Mouse (Mus musculus) G1E-ER4 (cell line): ENCODE measurements around the gene Slc4a1. TPM values are rescaled to one million over a fixed set of nuclear protein-coding genes. Genes with fewer than 3 reads are reported as not detected.

Source experiments
- GATA1 ChIP-seq: IDR thresholded peaks from one replicate; pipeline ENCODE4 v1.8.0; 2012; ENCODE audit warnings: low read length, inconsistent platforms
- polyA plus RNA-seq: library from polyadenylated mRNA; stranded (reverse); fragments of >175 nt; gene quantifications from 2 replicates; pipeline ENCODE4 v1.2.3, GENCODE M21; 2012

The Slc4a1 gene
- polyA plus RNA-seq, 1 experiment, result 7.0 TPM

- peak; percentile 78 for TF ChIP-seq GATA1
Measured at GRCm38 (mm10) chr11:102368347-102368746, 2.3 kb upstream of the Slc4a1 start.

- no peak for TF ChIP-seq GATA1
Measured at GRCm38 (mm10) chr11:102367504-102368280, 1.7 kb upstream of the Slc4a1 start.

GRCm38 (mm10) chr11:102365699-102366098 lies 304 bp downstream of the Slc4a1 start:
- no peak for TF ChIP-seq GATA1

DNA sequence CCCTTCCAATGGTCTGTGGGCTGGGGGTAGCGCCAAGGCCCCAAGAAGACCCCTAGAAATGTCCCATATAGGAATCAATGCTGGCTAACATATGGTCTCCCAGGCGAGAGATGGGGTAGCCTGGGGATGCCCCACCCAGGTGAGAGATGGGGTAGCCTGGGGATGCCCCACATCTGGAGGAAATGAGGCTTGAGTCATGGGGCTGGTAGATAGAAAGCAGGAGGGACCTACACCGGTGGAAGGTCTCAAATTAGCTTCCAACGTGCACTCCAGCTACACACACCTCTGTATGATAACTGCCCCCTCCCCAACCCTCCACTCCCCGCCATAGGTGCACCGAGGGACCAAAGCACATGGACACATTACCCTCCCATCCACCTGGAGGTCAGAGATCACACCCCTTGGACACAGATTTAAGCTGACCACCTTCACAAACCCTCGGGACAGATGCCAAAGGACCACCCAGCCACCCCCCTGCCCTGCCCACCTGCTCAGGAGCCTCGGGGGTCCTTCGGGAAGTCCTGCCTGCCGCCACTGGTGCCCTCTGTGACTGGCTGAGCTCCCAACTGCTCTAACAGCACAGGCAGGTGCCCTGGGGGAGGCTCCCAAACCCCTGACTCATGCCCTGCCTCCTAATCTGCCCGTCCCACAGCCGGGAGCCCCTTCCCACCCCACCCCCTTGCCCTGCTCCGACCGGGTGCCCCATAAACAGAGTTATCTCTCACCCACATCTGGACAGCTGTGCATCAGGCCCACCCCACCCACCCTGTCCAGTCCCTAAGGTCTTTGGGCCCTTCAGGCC lies 1.2 kb downstream of the Slc4a1 start:
- TF ChIP-seq GATA1, result no peak

DNA sequence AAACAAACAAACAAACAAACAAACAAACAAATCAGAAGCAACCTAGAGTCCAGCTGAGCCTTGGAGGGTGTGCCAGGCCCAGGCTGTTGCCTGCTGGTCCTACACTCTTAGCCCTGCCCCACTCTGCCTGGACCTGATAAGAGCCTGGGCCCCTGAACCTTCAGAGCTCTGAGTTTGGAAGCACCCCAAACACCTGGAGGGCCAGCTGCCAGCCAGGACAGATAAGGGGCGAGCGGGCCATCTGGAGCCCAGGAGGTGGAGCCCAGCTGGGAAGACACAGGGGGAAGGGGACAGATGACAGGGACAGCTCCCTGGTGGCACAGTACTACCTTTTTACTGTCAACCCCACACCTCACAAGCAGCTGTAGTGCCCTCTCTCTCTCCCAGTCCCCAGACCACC lies 2.4 kb downstream of the Slc4a1 start:
- TF ChIP-seq GATA1, result no peak

GRCm38 (mm10) chr11:102361776-102362495 lies 4.1 kb downstream of the Slc4a1 start:
- TF ChIP-seq GATA1, result no peak

DNA sequence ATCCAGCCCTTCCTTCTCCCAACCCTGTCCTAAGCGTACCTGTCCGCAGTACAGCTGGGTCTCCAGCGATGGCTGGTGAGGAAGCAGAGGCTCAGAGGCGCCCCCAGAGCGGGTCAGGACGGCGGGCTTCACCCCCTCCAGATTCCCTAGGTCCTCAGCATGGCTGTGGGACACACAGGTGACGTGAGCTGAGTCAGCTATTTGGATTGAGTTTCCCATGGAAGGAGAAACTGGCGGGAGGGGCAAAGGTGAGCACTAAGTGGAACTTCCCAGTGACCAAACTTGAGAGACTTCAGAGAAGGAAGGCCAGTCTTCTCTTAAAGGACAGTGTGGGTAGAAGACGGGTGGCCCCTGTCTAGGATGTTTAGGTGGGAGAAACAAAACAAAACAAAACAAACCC lies 7.6 kb downstream of the Slc4a1 start:
- TF ChIP-seq GATA1, result no peak

DNA sequence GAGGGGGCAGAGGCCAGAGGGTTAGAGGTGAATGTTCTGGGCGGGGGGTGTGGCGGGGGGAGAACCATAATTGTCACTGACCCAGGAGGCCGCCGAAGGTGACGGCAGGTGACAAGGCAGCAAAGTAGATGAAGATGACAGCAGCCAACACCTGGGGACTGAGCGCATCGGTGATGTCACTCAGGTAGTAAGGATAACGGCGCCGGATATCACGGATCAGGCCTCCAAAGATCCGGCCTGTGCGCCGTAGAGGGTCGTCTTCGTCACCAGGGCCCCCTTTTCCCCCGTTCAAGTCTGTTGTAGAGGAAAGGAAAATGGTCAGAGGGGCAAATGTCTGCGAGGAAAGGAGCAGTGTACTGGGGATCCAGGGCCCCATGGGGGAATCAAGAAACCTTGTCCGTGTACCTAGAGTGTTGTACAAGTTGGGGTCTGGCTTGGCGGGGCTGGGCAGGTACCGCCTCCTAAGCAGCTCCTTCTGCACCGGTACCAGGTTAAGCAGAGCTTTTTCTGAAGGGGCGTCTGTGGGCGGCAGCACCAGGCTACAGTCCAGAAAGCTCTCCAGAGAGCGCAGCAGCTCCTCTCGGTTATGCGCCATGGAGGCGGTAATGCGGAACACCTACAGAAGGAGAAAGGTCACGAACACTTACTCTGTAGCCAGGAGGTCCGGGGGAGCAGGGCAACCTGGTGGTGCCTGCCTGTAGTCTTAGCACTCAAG lies 9.2 kb downstream of the Slc4a1 start:
- TF ChIP-seq GATA1, result no peak

GRCm38 (mm10) chr11:102356190-102356589 lies 9.8 kb downstream of the Slc4a1 start:
- no peak for TF ChIP-seq GATA1

DNA sequence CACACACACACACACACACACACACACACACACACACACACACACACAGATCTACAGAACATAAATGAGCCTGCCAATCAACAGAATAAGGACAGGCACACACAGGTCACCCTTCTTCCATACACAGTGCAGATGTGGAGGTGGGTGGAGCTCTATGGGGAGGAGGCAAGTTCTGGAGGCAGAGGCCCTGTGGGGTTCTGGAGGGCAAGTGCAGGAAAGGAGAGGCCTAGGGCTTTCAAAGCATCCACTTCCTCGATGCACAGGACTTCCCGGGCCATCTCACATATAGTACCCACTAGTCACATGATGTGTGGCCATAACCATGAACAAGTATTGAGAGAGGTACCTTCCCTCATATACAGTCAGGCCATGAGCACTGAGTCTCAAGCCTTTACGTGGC lies 10.5 kb downstream of the Slc4a1 start:
- TF ChIP-seq GATA1, result no peak

DNA sequence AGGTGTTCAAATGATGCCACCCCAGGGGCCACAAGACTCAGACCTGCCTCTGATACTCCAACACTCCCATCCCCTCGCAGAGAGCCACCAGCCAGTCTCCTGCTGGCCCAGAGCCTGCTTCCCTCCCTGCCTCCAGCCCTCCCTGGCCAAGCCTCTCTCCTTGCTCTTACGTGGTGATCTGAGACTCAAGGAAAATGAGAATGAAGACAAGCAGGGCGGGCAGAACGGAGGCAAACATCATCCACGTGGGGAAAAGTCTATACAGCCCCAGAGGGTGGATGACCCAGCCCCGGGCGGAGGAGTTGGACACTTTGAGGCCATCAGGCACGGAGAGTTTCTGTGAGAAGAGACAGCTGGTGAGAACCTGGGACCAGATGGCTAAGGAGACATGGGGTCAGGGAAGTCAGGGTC lies 13.0 kb downstream of the Slc4a1 start:
- no peak for TF ChIP-seq GATA1

DNA sequence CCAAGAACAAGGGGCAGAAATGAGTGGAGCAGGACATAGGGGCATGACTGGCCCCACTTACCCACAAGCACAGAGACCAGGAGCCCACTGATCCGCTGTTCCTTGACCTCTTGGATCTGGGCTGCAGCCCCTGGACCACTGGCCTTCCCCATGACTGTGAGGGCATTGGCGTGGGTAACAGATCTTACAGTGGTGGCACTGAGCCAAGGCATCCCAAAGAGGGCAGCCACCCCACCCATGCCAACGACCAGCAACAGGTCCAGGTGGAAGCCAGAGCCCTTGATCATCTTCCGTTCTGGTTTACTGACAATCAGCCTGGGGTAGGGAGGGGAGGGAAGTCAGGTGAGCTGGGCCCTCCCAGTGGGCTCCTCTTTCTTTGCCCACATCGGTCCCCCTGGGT lies 13.6 kb downstream of the Slc4a1 start:
- TF ChIP-seq GATA1, result no peak

DNA sequence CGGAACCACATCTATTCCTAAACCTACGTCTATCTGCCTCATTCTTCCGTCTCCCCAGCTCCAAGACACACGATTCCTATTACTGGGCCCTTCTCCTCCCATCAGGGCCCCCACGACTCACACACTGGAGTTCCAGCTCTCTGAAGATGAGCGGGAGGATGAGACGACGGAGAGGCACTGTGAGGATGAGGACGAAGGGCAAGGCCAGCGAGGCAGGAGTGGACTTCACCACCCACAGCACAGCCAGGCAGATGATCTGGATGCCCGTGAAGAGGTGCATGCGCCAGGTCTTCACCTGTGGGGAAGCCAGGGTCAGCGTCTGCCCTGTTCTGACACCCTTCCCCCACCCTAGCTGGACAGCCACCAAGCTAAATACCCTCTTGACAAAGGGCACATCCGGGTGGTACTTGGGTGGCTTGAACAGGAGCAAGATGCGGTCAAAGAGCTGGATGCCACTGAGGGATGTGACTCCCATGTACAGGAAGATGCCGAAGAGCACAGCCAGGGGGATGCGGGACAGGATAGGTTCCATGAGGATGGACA lies 15.0 kb downstream of the Slc4a1 start:
- no peak for TF ChIP-seq GATA1

- TF ChIP-seq GATA1, result no peak
Measured at GRCm38 (mm10) chr11:102350416-102350815, 15.6 kb downstream of the Slc4a1 start.
